Mouse (Mus musculus) Patski (cell line): ENCODE measurements at regions not wholly inside any gene's neighbourhood (a gene's known extent, or its start where the extent isn't known, plus 50 kb on each side); places are given as distances from the start of the nearest gene placed in this dataset.
"Not testable (repeated sequence)": the region's sequence is repeated elsewhere in the genome, so short reads cannot be mapped to it uniquely, and the experiment has no call there.

Source experiments
- ATAC-seq: fragments of 100-300 bp; one replicate; pipeline ENCODE4 v1.8.0; 2021
- CTCF ChIA-PET: fragments of 350-600 bp; sonication (Branson Sonifier 250); formaldehyde crosslinking; loops from one replicate; lab custom pipeline; 2022; ENCODE audit warnings: inconsistent platforms; lab: Charles Lee
- POLR2A ChIA-PET: fragments of 350-600 bp; sonication (Branson Sonifier 250); formaldehyde crosslinking; loops from one replicate; lab custom pipeline; 2022; ENCODE audit warnings: antibody characterized with exemption, inconsistent platforms; lab: Charles Lee
- DNase-seq: peaks from one replicate; pipeline ENCODE4 v3.0.0-alpha.2; 2011; ENCODE audit warnings: low read depth, low spot score
- H3K27me3 ChIP-seq: fragments of 371-371 bp; one replicate; pipeline ENCODE4 v1.5.1; 2021
- CTCF ChIP-seq: fragments of 100-300 bp; IDR thresholded peaks from one replicate; pipeline ENCODE4 v1.5.1; 2021
- in situ Hi-C: fragments of 300-500 bp; cut with MboI; formaldehyde crosslinking; loops from 3 replicates; pipeline ENCODE4 v1.11.1; 2018; ENCODE audit warnings: low pct_unique_long_range_greater_than_20kb, mixed read lengths

DNA sequence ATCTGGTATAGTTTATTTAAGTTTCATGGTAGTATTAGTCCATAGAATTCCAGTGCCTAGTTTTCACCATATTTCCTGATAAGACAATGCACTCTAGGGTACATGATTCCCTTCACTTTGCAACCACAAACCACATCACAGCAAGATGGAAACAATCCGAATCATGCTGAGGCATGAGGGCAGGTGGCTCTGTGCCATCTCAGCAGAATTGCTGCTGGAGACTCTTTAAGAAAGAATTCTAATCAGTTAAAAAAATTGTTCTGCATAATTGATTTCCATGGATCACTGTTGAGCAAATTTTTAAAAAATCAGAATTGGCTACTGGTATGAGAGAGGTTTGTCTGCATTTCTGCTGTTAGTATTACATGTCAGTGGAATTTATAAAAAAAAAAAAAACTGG is 1451.1 kb upstream of the Pcdh20 start:
- TF ChIP-seq CTCF = no peak
- ATAC-seq = no peak
- ChIA-PET POLR2A (no interaction called here), CTCF (no interaction called here)
- DNase-seq = no peak
- in situ Hi-C loops = no loop called here
- H3K27me3 ChIP-seq = peaks cover 5% of the 10 kb centered on the region

DNA sequence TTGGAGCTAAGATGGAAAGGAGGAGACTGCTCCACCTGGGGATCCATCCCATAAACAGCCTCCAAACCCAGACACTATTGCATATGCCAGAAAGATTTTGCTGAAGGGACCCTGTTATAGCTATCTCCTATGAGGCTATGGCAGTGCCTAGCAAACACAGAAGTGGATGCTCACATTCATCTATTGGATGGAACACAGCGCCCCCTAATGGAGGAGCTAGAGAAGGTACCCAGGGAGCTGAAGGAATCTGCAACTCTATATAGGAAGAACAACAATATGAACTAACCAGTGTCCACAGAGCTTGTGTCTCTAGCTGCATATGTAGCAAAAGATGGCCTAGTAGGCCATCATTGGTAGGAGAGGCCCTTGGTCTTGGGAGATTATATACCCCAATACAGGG is 1449.4 kb upstream of the Pcdh20 start:
- in situ Hi-C loops, CTCF ChIA-PET, DNase-seq, H3K27me3 ChIP-seq, ATAC-seq, POLR2A ChIA-PET: not testable (repeated sequence)
- TF ChIP-seq CTCF = peak; percentile 33

DNA sequence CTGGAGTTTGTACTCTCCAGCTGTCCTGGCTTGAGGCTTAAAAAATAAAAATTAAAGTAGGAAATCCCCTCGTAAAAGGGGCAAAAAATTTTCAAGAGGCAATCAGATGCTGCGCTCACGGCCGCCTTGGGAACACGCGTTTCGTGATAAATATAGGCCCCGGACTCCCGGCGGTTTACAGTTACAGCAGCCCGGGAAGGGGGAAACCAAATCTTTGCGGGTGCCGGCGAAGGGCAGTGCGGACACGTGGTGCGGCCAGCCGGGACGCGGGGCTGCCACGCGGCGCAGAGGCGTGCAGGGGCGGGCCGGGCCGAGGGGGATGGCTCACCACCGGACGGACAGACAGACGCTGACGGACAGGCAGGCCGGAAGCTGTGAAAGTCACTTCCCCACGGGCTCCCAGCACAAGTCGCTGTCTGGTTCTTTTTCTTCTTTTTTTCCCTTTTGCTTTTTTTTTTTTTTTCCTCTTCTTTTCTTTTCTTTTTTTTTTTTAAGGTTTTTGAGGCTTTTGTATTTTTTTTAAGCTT is 1427.6 kb upstream of the Pcdh20 start:
- H3K27me3 ChIP-seq, CTCF ChIA-PET, ATAC-seq, in situ Hi-C loops, POLR2A ChIA-PET, DNase-seq: not testable (repeated sequence)

DNA sequence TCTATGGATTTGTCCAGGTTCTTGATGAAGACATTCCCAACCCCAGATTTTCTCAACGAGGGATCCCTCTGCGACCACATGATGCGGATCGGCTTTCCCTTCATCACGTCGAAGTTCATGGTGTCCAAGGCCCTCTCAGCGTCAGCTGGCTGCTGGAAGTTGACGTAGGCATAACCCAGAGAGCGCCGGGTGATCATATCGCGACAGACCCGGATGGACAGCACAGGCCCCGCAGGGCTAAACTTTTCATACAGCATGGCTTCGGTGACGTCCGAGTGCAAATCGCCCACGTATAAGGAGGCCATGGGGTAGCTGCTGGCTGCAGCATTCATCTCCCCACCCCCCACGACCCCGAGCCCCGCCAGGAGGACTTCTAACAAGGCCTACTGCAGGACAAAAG is 1426.9 kb upstream of the Pcdh20 start:
- DNase-seq, POLR2A ChIA-PET, in situ Hi-C loops: not testable (repeated sequence)

DNA sequence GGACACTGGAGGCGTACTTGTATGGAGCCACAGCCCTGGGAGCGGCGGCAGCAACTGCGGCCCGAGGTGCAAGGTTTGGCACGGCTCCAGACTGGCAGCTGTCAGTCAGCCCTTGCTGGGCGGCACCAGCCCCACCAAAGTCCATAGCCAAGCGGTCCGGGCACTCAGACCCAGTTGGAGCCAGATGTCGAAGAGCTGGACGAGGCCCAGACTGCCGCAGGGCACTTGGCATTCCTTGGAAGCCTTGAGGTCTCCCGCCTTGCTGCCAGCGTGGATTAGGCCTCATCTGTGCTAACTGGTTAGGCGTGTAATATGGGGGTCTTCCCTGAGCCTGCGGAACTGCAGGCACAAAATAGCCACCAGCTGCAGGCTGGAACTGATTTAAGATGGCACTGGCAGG is 1425.7 kb upstream of the Pcdh20 start:
- CTCF ChIA-PET, H3K27me3 ChIP-seq, ATAC-seq, POLR2A ChIA-PET, in situ Hi-C loops, DNase-seq: not testable (repeated sequence)

More for the DNA sequence above, 1426.9 kb upstream of the Pcdh20 start:
- ATAC-seq, CTCF ChIA-PET, H3K27me3 ChIP-seq: not testable (repeated sequence)
